Mouse (Mus musculus): ENCODE results near the gene Scaper.

DNA sequence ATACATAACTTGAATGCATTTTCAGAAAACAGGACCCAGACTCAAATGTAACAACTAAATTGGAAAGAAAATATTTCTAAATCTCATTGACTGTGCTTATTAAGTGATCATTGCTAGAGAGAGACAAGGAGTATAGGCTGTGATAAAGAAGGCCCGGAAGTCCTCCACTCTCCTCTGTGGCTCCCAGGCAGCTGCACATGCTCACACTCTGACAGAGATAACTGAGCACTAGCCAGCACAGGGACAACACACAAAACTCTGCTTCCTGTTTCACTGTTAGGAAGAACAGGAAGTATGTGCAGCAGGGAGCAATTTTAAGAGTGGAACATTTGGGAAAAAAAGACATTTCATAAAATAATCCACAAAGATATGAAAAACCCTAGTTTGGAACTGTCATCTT, 382.9 kb downstream of the Scaper start:
- TF ChIP-seq UBTF (IDR thresholded peaks at IDR 0.05; ENCODE audit: low read depth, low read length) (no peak), CTCF (conservative IDR thresholded peaks at IDR 0.05 in 1 of 2, IDR thresholded peaks at IDR 0.05 in 1 of 2; ENCODE audit: low read depth in 2 of 2, low read length in 2 of 2) (no peak), GABPA (IDR thresholded peaks at IDR 0.05; ENCODE audit: insufficient replicate concordance, low read depth, low read length) (no peak), EP300 (IDR thresholded peaks at IDR 0.05; ENCODE audit: low read length) (no peak), ZC3H11A (IDR thresholded peaks at IDR 0.05; ENCODE audit: low read depth, low read length) (no peak)
